Mouse (Mus musculus) ES-Bruce4 (cell line): ENCODE measurements around the gene Skap2. TPM values are rescaled to one million over a fixed set of nuclear protein-coding genes. Genes with fewer than 3 reads are reported as not detected.

Experiments used
- H3K27ac ChIP-seq: 2 replicates; pipeline ENCODE4 v1.5.1; 2012; ENCODE audit warnings: low read length, inconsistent platforms; ENCODE audit not compliant: insufficient read depth
- H3K27me3 ChIP-seq: 2 replicates; pipeline ENCODE4 v1.6.1; 2012; ENCODE audit warnings: mild to moderate bottlenecking, low read length, inconsistent platforms; ENCODE audit not compliant: control insufficient read depth, poor library complexity, insufficient read depth, severe bottlenecking
- H3K36me3 ChIP-seq: 2 replicates; pipeline ENCODE4 v1.6.1; 2012; ENCODE audit warnings: inconsistent platforms, mild to moderate bottlenecking, low read length, moderate library complexity; ENCODE audit not compliant: control insufficient read depth, poor library complexity, insufficient read depth, severe bottlenecking
- H3K4me1 ChIP-seq: one replicate; pipeline ENCODE4 v1.8.1; 2011; ENCODE audit warnings: low read length; ENCODE audit not compliant: control insufficient read depth, insufficient read depth
- H3K4me3 ChIP-seq: 2 replicates; pipeline ENCODE4 v1.5.1; 2011; ENCODE audit warnings: low read depth, mild to moderate bottlenecking, low read length
- H3K9ac ChIP-seq: 2 replicates; pipeline ENCODE4 v1.6.1; 2012; ENCODE audit warnings: low read depth, mild to moderate bottlenecking, inconsistent platforms; ENCODE audit not compliant: poor library complexity, severe bottlenecking
- H3K9me3 ChIP-seq: replicated peaks from 2 replicates; pipeline ENCODE4 v1.6.1; 2012; ENCODE audit warnings: mild to moderate bottlenecking, low read length, inconsistent platforms; ENCODE audit not compliant: control insufficient read depth, poor library complexity, insufficient read depth, severe bottlenecking
- CTCF ChIP-seq: IDR thresholded peaks from one replicate; pipeline ENCODE4 v1.8.1; 2011; ENCODE audit warnings: low read depth, low read length
- EP300 ChIP-seq: IDR thresholded peaks from 2 replicates; pipeline ENCODE4 v1.6.1; 2011; ENCODE audit warnings: low read depth, low read length; ENCODE audit not compliant: insufficient read depth
- POLR2A ChIP-seq: IDR thresholded peaks from one replicate; pipeline ENCODE4 v1.8.1; 2011; ENCODE audit warnings: low read length; ENCODE audit not compliant: insufficient read depth
- polyA plus RNA-seq: library from polyadenylated mRNA; stranded (reverse); fragments of >200 nt; gene quantifications from 2 replicates; pipeline ENCODE4 v1.2.4, GENCODE M21; 2011; ENCODE audit warnings: low read depth; ENCODE audit not compliant: missing spikeins, insufficient read depth, insufficient read length

Gene Skap2
- polyA plus RNA-seq, 1 experiment: 42.9 TPM

GRCm38 (mm10) chr6:51881181-51881968 is 131.0 kb downstream of the Skap2 start:
- Histone ChIP-seq H3K9ac (peak overlapping the region; percentile 37; the same call in 1 of the 2 replicates), H3K4me1 (peaks cover 6% of the 10 kb centered on the region), H3K27me3 (no peaks in the 10 kb centered on the region), H3K27ac (peak overlapping the region; percentile 85), H3K4me3 (peak overlapping the region; percentile 21), H3K36me3 (no peaks in the 10 kb centered on the region), H3K9me3 (no peaks in the 10 kb centered on the region)
- TF ChIP-seq POLR2A (no peak), CTCF (no peak), EP300 (no peak)

DNA sequence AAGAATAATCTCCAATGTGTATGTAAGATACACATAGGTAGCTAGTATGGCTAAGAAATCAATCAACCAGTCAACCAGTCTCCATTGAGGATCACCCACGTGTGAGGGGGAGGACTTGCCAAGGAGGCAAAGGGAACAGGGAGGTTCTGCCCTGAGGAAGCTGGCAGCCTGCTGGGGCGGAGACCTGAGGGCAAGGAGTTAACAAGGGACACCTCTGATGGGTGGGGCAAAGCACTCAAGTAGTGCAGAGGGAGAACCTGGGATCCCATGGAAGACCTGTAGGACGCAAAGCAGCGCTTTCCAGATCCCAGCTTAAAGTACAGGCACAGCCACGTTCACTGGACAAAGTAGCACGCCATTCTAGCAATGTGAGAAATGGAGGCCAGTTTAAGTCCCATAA is 131.6 kb downstream of the Skap2 start:
- H3K36me3 ChIP-seq: no peaks in the 10 kb centered on the region
- H3K27me3 ChIP-seq: no peaks in the 10 kb centered on the region
- H3K4me3 ChIP-seq: peak overlapping the region; percentile 21
- TF ChIP-seq POLR2A (no peak), CTCF (no peak), EP300 (0 out of 2 replicates have a peak, but pooled peaks have one; percentile 17)
- no peak overlapping the region for H3K9ac ChIP-seq
- no peaks in the 10 kb centered on the region for H3K9me3 ChIP-seq
- peaks cover 9% of the 10 kb centered on the region for H3K4me1 ChIP-seq
- peak overlapping the region; percentile 85 for H3K27ac ChIP-seq

GRCm38 (mm10) chr6:51878551-51878950 is 133.8 kb downstream of the Skap2 start:
- no peaks in the 10 kb centered on the region for H3K9me3 ChIP-seq
- H3K4me3 ChIP-seq: no peak overlapping the region
- H3K27ac ChIP-seq: no peak overlapping the region
- H3K36me3 ChIP-seq: no peaks in the 10 kb centered on the region
- no peak overlapping the region for H3K9ac ChIP-seq
- peaks cover 9% of the 10 kb centered on the region for H3K4me1 ChIP-seq
- no peaks in the 10 kb centered on the region for H3K27me3 ChIP-seq
- TF ChIP-seq EP300: no peak
- no peak for TF ChIP-seq CTCF
- TF ChIP-seq POLR2A: no peak

GRCm38 (mm10) chr6:51876841-51877553 is 135.4 kb downstream of the Skap2 start:
- Histone ChIP-seq H3K4me1 (peaks cover 9% of the 10 kb centered on the region), H3K9ac (peak overlapping the region; percentile 73; the same call in 1 of the 2 replicates), H3K4me3 (0 out of 2 replicates have a peak overlapping the region, but pooled peaks have one; percentile 23), H3K27me3 (no peaks in the 10 kb centered on the region), H3K27ac (peak overlapping the region; percentile 6; the same call in 1 of the 2 replicates), H3K36me3 (no peaks in the 10 kb centered on the region), H3K9me3 (no peaks in the 10 kb centered on the region)
- no peak for TF ChIP-seq CTCF
- no peak for TF ChIP-seq POLR2A
- no peak for TF ChIP-seq EP300

GRCm38 (mm10) chr6:51875884-51876626 is 136.3 kb downstream of the Skap2 start:
- no peaks in the 10 kb centered on the region for H3K36me3 ChIP-seq
- H3K9me3 ChIP-seq: no peaks in the 10 kb centered on the region
- peak overlapping the region; percentile 73 for H3K9ac ChIP-seq
- H3K4me3 ChIP-seq: no peak overlapping the region
- no peaks in the 10 kb centered on the region for H3K27me3 ChIP-seq
- peaks cover 9% of the 10 kb centered on the region for H3K4me1 ChIP-seq
- no peak for TF ChIP-seq POLR2A
- TF ChIP-seq EP300: 0 out of 2 replicates have a peak, but pooled peaks have one; percentile 23
- peak; percentile 12 for TF ChIP-seq CTCF
- peak overlapping the region; percentile 61 for H3K27ac ChIP-seq
